Comparison of ENCODE assay signal across 27 mouse cellular contexts in the genomic region with DNA sequence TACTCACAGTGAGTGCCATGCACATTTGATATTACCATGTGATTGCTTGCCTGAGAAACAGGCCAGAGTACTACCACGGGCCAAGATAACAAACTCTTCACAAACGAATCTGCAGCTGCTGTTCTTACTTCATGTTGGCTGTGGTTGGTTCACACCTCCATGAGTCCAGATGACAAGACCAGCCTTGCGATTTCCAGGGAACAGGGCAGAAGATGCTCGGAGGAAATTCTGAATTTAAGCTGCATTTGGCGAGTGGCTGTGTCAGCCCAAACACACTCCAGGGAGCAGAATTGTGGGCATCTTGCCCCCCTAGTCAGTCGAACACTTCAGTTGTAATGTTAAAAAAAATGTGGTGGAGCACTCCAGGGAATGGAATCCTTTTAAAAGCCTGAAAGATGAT.
"Had no signal": no experiment of that assay in that cellular context is flagged by ENCODE, and none has a peak within 500 bp of the region (broad histone marks: within the 10 kb centered on the region; RNA-seq: fewer than 3 reads in every experiment).

No protein-coding gene starts in this region.

- H3K36me3 ChIP-seq: heart, embryonic 10.5 days; heart, embryonic 12.5 days; hindbrain, embryonic 10.5 days; hindbrain, embryonic 12.5 days; intestine, embryonic 15.5 days; limb, embryonic 10.5 days; limb, embryonic 12.5 days; liver, embryonic 13.5 days had no signal

- H3K4me2 ChIP-seq: heart, embryonic 12.5 days; hindbrain, embryonic 12.5 days; hindbrain, embryonic 14.5 days; intestine, embryonic 15.5 days; limb, embryonic 12.5 days; liver, embryonic 11.5 days; liver, embryonic 13.5 days had no signal

- H3K9ac ChIP-seq: heart, embryonic 12.5 days; hindbrain, embryonic 12.5 days; hindbrain, embryonic 14.5 days; intestine, embryonic 15.5 days; limb, embryonic 12.5 days; liver, embryonic 13.5 days had no signal

- H3K4me3 ChIP-seq: gastrocnemius, adult 2 months; heart, embryonic 10.5 days; heart, embryonic 12.5 days; hindbrain, embryonic 10.5 days; hindbrain, embryonic 12.5 days; intestine, embryonic 15.5 days; layer of hippocampus, adult 2 months; left cerebral cortex, adult 2 months; limb, embryonic 10.5 days; limb, embryonic 12.5 days; liver, embryonic 13.5 days had no signal

- DNase-seq: gastrocnemius, adult 2 months; gastrocnemius, postnatal 10 days; gastrocnemius, postnatal 25 days; heart, adult 18-20 months; heart, postnatal 10 days; heart, postnatal 4 days; kidney, adult 18-20 months; kidney, adult 8-10 months; kidney, postnatal 10 days; kidney, postnatal 25 days; kidney, postnatal 4 days; liver; liver, embryonic 13.5 days had no signal

- ATAC-seq: hindbrain, embryonic 16.5 days; inflammation-experienced regulatory T-cells, adult 6 months; intestine, embryonic 15.5 days; intestine, postnatal 0 days had no signal

- H3K27ac ChIP-seq: gastrocnemius, adult 2 months; heart, embryonic 10.5 days; hindbrain, embryonic 10.5 days; hindbrain, embryonic 12.5 days; hindbrain, embryonic 14.5 days; intestine, embryonic 15.5 days; layer of hippocampus, adult 2 months; left cerebral cortex, adult 2 months; limb, embryonic 10.5 days; limb, embryonic 12.5 days; liver, embryonic 13.5 days had no signal

- H3K27me3 ChIP-seq: heart, embryonic 12.5 days; hindbrain, embryonic 12.5 days; intestine, embryonic 15.5 days; limb, embryonic 12.5 days; liver, embryonic 13.5 days had no signal

- H3K9me3 ChIP-seq: heart, embryonic 10.5 days; heart, embryonic 12.5 days; hindbrain, embryonic 10.5 days; hindbrain, embryonic 12.5 days; intestine, embryonic 15.5 days; limb, embryonic 10.5 days; limb, embryonic 12.5 days; liver, embryonic 13.5 days had no signal

- H3K4me1 ChIP-seq: heart, embryonic 10.5 days; heart, embryonic 12.5 days; hindbrain, embryonic 12.5 days; intestine, embryonic 15.5 days; limb, embryonic 10.5 days; limb, embryonic 12.5 days; liver, embryonic 13.5 days had no signal
